Mouse (Mus musculus) G1E (cell line): ENCODE results near the gene Sf1.

Source experiments
- CTCF ChIP-seq: IDR thresholded peaks from 2 replicates; pipeline ENCODE4 v1.5.1; 2012; ENCODE audit warnings: low read depth, low read length, inconsistent platforms, mixed read lengths
- GATA1 ChIP-seq: IDR thresholded peaks from 2 replicates; pipeline ENCODE4 v1.6.1; 2012; ENCODE audit warnings: borderline replicate concordance, low read length, inconsistent platforms, mixed read lengths
- GATA2 ChIP-seq: IDR thresholded peaks from 2 replicates; pipeline ENCODE4 v1.6.1; 2012; ENCODE audit warnings: low read depth, low read length, inconsistent platforms, borderline replicate concordance

DNA sequence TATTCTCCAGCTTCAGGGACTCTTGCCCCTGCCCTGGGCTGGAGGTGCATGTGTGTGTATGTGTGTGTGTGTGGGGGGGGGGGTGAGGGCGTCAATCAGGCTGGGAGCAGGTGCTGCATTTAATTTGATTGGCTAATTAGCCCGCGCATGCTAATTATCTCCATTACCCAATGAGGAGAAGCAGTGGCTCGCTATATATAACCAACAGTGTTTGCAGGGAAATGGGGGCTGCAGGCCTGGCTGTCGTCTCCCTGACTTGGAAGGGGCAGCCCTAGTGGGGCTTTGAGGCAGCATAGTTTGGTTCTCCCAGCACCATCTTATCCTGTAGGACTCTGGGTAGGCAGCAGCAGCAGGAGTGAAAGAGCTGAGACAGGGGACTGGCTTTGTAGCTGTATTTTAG is 62.1 kb downstream of the Sf1 start:
- TF ChIP-seq GATA1 (no peak), CTCF (no peak), GATA2 (no peak)
